Mouse (Mus musculus) embryonic facial prominence, embryonic 13.5 days (tissue): ENCODE results near the gene Coq10a. TPM values are rescaled to one million over a fixed set of nuclear protein-coding genes. Genes with fewer than 3 reads are reported as not detected.
A peak's percentile ranks its signal among the peaks of the same experiment; 100 is the strongest.
"Not testable (repeated sequence)": the region's sequence is repeated elsewhere in the genome, so short reads cannot be mapped to it uniquely, and the experiment has no call there.

Experiments used
- ATAC-seq: fragments of 200-750 bp; cut with Nextera tagmentation; 2 replicates; pipeline ENCODE4 v1.8.0; 2017; ENCODE audit warnings: low read depth; ENCODE audit not compliant: insufficient number of reproducible peaks, insufficient read depth, low FRiP score, low TSS enrichment
- H3K27ac ChIP-seq: fragments of 300-500 bp; sonication (generic); 2 replicates; pipeline ENCODE4 v1.5.1; 2015; ENCODE audit warnings: moderate library complexity, mild to moderate bottlenecking, inconsistent platforms
- H3K27me3 ChIP-seq: fragments of 300-500 bp; sonication (generic); 2 replicates; pipeline ENCODE4 v1.6.1; 2015; ENCODE audit warnings: mild to moderate bottlenecking, inconsistent platforms
- H3K36me3 ChIP-seq: fragments of 300-500 bp; sonication (generic); 2 replicates; pipeline ENCODE4 v1.6.1; 2015; ENCODE audit warnings: mild to moderate bottlenecking, inconsistent platforms
- H3K4me1 ChIP-seq: fragments of 300-500 bp; sonication (generic); 2 replicates; pipeline ENCODE4 v1.6.1; 2015; ENCODE audit warnings: inconsistent platforms
- H3K4me2 ChIP-seq: fragments of 300-500 bp; sonication (generic); 2 replicates; pipeline ENCODE4 v1.6.1; 2015; ENCODE audit warnings: moderate library complexity, mild to moderate bottlenecking, inconsistent platforms
- H3K4me3 ChIP-seq: fragments of 300-500 bp; sonication (generic); 2 replicates; pipeline ENCODE4 v1.5.1; 2015; ENCODE audit warnings: mild to moderate bottlenecking, inconsistent platforms
- H3K9ac ChIP-seq: fragments of 300-500 bp; sonication (generic); 2 replicates; pipeline ENCODE4 v1.6.1; 2015; ENCODE audit warnings: mild to moderate bottlenecking, inconsistent platforms
- H3K9me3 ChIP-seq: fragments of 300-500 bp; sonication (generic); 2 replicates; pipeline ENCODE4 v1.6.1; 2016; ENCODE audit warnings: inconsistent platforms
- WGBS: fragments of 180-500 bp; shearing (Covaris S2); methylation state at CpG from one replicate; pipeline ENCODE4 v1.1.7; 2015; ENCODE audit warnings: mixed read lengths; 5-methylcytosine and 5-hydroxymethylcytosine counted together
- polyA plus RNA-seq: library from polyadenylated mRNA; unstranded; fragments of >200 nt; fragmentation: Nextera tagmentation; extraction: Ambion mirVana; gene quantifications from 2 replicates; pipeline ENCODE4 v1.2.1, GENCODE M21; 2015

Gene Coq10a
- polyA plus RNA-seq, 1 experiment from 2014 or later, result 13.1 TPM

- H3K9ac ChIP-seq, result peak overlapping the region; percentile 98; the same call in 1 of the 2 replicates
- H3K36me3 ChIP-seq, result peaks cover 3% of the 10 kb centered on the region; the same call in 1 of the 2 replicates
- 58% methylated on average over 2 of the region's 2 CpGs for WGBS
- no peaks in the 10 kb centered on the region for H3K9me3 ChIP-seq
- H3K27me3 ChIP-seq, result no peaks in the 10 kb centered on the region
- peaks cover 25% of the 10 kb centered on the region for H3K4me1 ChIP-seq
- no peak overlapping the region for H3K27ac ChIP-seq
- no peak for ATAC-seq
- H3K4me2 ChIP-seq, result peak overlapping the region; percentile 91
- peak overlapping the region; percentile 99 for H3K4me3 ChIP-seq
Measured at GRCm38 (mm10) chr10:128338948-128339347, 29.8 kb downstream of the Coq10a start.

GRCm38 (mm10) chr10:128338415-128338814 lies 30.4 kb downstream of the Coq10a start:
- peak overlapping the region; percentile 94 for H3K27ac ChIP-seq
- H3K4me1 ChIP-seq, result peaks cover 25% of the 10 kb centered on the region
- peak overlapping the region; percentile 98 for H3K9ac ChIP-seq
- no peaks in the 10 kb centered on the region for H3K27me3 ChIP-seq
- no peak for ATAC-seq
- WGBS, result 19% methylated on average over 5 of the region's 5 CpGs
- peak overlapping the region; percentile 99 for H3K4me3 ChIP-seq
- H3K9me3 ChIP-seq, result no peaks in the 10 kb centered on the region
- H3K4me2 ChIP-seq, result peak overlapping the region; percentile 91
- peaks cover 3% of the 10 kb centered on the region; the same call in 1 of the 2 replicates for H3K36me3 ChIP-seq

GRCm38 (mm10) chr10:128337306-128338181 lies 31.3 kb downstream of the Coq10a start, which contains the start of gene Cs:
Gene Cs (plus strand): TSS chr10:128337734.
- peak; percentile 98 for ATAC-seq
- Histone ChIP-seq H3K27ac (peak within 1 kb of the TSS; percentile 94), H3K4me3 (peak within 1 kb of the TSS; percentile 99), H3K36me3 (peaks cover 3% of the 10 kb centered on the region; the same call in 1 of the 2 replicates), H3K9ac (peak within 1 kb of the TSS; percentile 98), H3K4me2 (peak within 1 kb of the TSS; percentile 91), H3K4me1 (peaks cover 25% of the 10 kb centered on the region), H3K27me3 (no peaks in the 10 kb centered on the region), H3K9me3 (no peaks in the 10 kb centered on the region)
- under 1% methylated on average over 60 of the region's 61 CpGs for WGBS

- peak overlapping the region; percentile 98 for H3K9ac ChIP-seq
- WGBS, result 83% methylated on average over 3 of the region's 3 CpGs
Measured at GRCm38 (mm10) chr10:128336597-128336996, 32.2 kb downstream of the Coq10a start.

GRCm38 (mm10) chr10:128336195-128336594 lies 32.6 kb downstream of the Coq10a start:
- Histone ChIP-seq H3K9me3 (no peaks in the 10 kb centered on the region), H3K27ac (no peak overlapping the region), H3K9ac (no peak overlapping the region), H3K27me3 (no peaks in the 10 kb centered on the region), H3K4me2 (no peak overlapping the region), H3K4me1 (peaks cover 25% of the 10 kb centered on the region), H3K36me3 (peaks cover 3% of the 10 kb centered on the region; the same call in 1 of the 2 replicates), H3K4me3 (no peak overlapping the region)
- 97% methylated on average over 3 of the region's 3 CpGs for WGBS
- ATAC-seq, result no peak

More at GRCm38 (mm10) chr10:128336597-128336996, 32.2 kb downstream of the Coq10a start:
- Histone ChIP-seq H3K27me3 (no peaks in the 10 kb centered on the region), H3K4me2 (peak overlapping the region; percentile 91), H3K27ac (no peak overlapping the region; the same call in 1 of the 2 replicates), H3K4me1 (peaks cover 25% of the 10 kb centered on the region), H3K9me3 (no peaks in the 10 kb centered on the region), H3K4me3 (peak overlapping the region; percentile 99), H3K36me3 (peaks cover 3% of the 10 kb centered on the region; the same call in 1 of the 2 replicates)
- no peak for ATAC-seq

GRCm38 (mm10) chr10:128335582-128335981 lies 33.2 kb downstream of the Coq10a start:
- Histone ChIP-seq H3K36me3 (0 out of 2 replicates have a peak, but pooled peaks cover 3% of the 10 kb centered on the region), H3K9me3 (no peaks in the 10 kb centered on the region), H3K27me3 (no peaks in the 10 kb centered on the region), H3K4me2 (no peak overlapping the region), H3K9ac (no peak overlapping the region), H3K4me3 (no peak overlapping the region), H3K4me1 (peaks cover 25% of the 10 kb centered on the region), H3K27ac (no peak overlapping the region)
- WGBS, result 5% methylated on average over 4 of the region's 4 CpGs
- no peak for ATAC-seq

- not testable (repeated sequence) for ATAC-seq, H3K27me3 ChIP-seq, H3K9me3 ChIP-seq, H3K27ac ChIP-seq, H3K4me3 ChIP-seq, H3K9ac ChIP-seq, H3K4me1 ChIP-seq, H3K4me2 ChIP-seq
- peaks cover 17% of the 10 kb centered on the region for H3K36me3 ChIP-seq
- 79% methylated on average over 6 of the region's 6 CpGs for WGBS
Measured at GRCm38 (mm10) chr10:128332358-128333249, 36.2 kb downstream of the Coq10a start.

- Histone ChIP-seq H3K36me3 (peaks cover 52% of the 10 kb centered on the region), H3K9me3 (no peaks in the 10 kb centered on the region), H3K4me2 (no peak overlapping the region), H3K4me1 (peaks cover 14% of the 10 kb centered on the region), H3K27ac (no peak overlapping the region), H3K9ac (no peak overlapping the region), H3K27me3 (no peaks in the 10 kb centered on the region), H3K4me3 (no peak overlapping the region)
- ATAC-seq, result no peak
- WGBS, result 90% methylated on average over 10 of the region's 10 CpGs
Measured at GRCm38 (mm10) chr10:128327610-128328009, 41.2 kb downstream of the Coq10a start.

- Histone ChIP-seq H3K4me1 (peaks cover 14% of the 10 kb centered on the region), H3K36me3 (peaks cover 52% of the 10 kb centered on the region)
Measured at GRCm38 (mm10) chr10:128326825-128327224, 42.0 kb downstream of the Coq10a start.

GRCm38 (mm10) chr10:128323516-128323915 lies 45.3 kb downstream of the Coq10a start:
- Histone ChIP-seq H3K36me3 (peaks cover 70% of the 10 kb centered on the region), H3K27ac (peak overlapping the region; percentile 98)
- ATAC-seq, result no peak

More at GRCm38 (mm10) chr10:128326825-128327224, 42.0 kb downstream of the Coq10a start:
- WGBS, result 94% methylated on average over 8 of the region's 8 CpGs
- Histone ChIP-seq H3K27ac (no peak overlapping the region), H3K9ac (no peak overlapping the region), H3K4me3 (no peak overlapping the region), H3K9me3 (no peaks in the 10 kb centered on the region), H3K27me3 (no peaks in the 10 kb centered on the region), H3K4me2 (no peak overlapping the region)
- no peak for ATAC-seq

More at GRCm38 (mm10) chr10:128323516-128323915, 45.3 kb downstream of the Coq10a start:
- H3K4me3 ChIP-seq, result peak overlapping the region; percentile 91
- H3K4me2 ChIP-seq, result peak overlapping the region; percentile 77
- 78% methylated on average over 8 of the region's 8 CpGs for WGBS
- no peaks in the 10 kb centered on the region for H3K27me3 ChIP-seq
- H3K9me3 ChIP-seq, result no peaks in the 10 kb centered on the region
- H3K9ac ChIP-seq, result peak overlapping the region; percentile 99
- H3K4me1 ChIP-seq, result peaks cover 18% of the 10 kb centered on the region
